Mouse (Mus musculus): ENCODE results near the gene Plscr2.

DNA sequence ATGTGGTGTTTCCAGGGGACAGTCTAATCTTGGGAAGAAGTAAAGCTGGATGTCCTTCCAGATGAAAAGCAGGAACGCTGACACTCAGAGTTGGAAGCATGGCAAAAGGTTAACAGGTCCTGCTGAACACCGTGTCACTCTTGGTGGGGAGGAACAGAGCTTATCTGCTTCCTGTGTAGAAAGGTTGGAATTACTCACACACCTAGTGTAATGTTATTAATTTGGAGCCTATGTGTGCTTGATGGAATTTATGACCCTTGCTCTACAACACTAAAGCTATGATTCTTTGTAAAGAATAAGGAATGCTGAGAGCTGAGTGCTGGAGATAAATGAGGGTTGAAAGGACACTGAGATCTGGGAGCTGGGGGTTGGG is 45.6 kb upstream of the Plscr2 start:
- no peak for TF ChIP-seq POLR2A (IDR thresholded peaks at IDR 0.05; ENCODE audit: borderline replicate concordance, control insufficient read depth, low read depth, low read length)
- no peak for TF ChIP-seq CTCF (IDR thresholded peaks at IDR 0.05; ENCODE audit: control insufficient read depth, insufficient read depth, low read length)
